Mouse (Mus musculus): Measurements from ENCODE around the gene Fbln1.
A peak's percentile ranks its signal among the peaks of the same experiment; 100 is the strongest.

The Fbln1 gene

GRCm38 (mm10) chr15:85238821-85239745 lies 33.3 kb downstream of the Fbln1 start:
- no peak for DNase-seq (ENCODE audit: low read depth, low spot score)

GRCm38 (mm10) chr15:85240086-85240485 lies 34.3 kb downstream of the Fbln1 start:
- no peak for DNase-seq (ENCODE audit: low read depth, low spot score)

GRCm38 (mm10) chr15:85241856-85242255 lies 36.1 kb downstream of the Fbln1 start:
- no peak for DNase-seq (ENCODE audit: low read depth, low spot score)

- DNase-seq (ENCODE audit: low read depth, low spot score) = no peak
Measured at GRCm38 (mm10) chr15:85244414-85245161, 38.8 kb downstream of the Fbln1 start.

- no peak for DNase-seq (ENCODE audit: low read depth, low spot score)
Measured at GRCm38 (mm10) chr15:85245241-85246010, 39.7 kb downstream of the Fbln1 start.

GRCm38 (mm10) chr15:85246016-85246415 lies 40.3 kb downstream of the Fbln1 start:
- DNase-seq (ENCODE audit: low read depth, low spot score) = no peak

GRCm38 (mm10) chr15:85246936-85247335 lies 41.2 kb downstream of the Fbln1 start:
- no peak for DNase-seq (ENCODE audit: low read depth, low spot score)

- DNase-seq (ENCODE audit: low read depth, low spot score) = no peak
Measured at GRCm38 (mm10) chr15:85248311-85248710, 42.6 kb downstream of the Fbln1 start.

GRCm38 (mm10) chr15:85249252-85249651 lies 43.5 kb downstream of the Fbln1 start:
- DNase-seq (ENCODE audit: low read depth, low spot score) = no peak

GRCm38 (mm10) chr15:85250436-85250835 lies 44.7 kb downstream of the Fbln1 start:
- no peak for DNase-seq (ENCODE audit: low read depth, low spot score)

GRCm38 (mm10) chr15:85252476-85252875 lies 46.7 kb downstream of the Fbln1 start:
- DNase-seq (ENCODE audit: low read depth, low spot score) = no peak

- DNase-seq (ENCODE audit: low read depth, low spot score) = peak; percentile 4
Measured at GRCm38 (mm10) chr15:85257775-85258429, 52.2 kb downstream of the Fbln1 start.

- no peak for DNase-seq (ENCODE audit: low read depth, low spot score)
Measured at GRCm38 (mm10) chr15:85262805-85263204, 57.1 kb downstream of the Fbln1 start.

- DNase-seq (ENCODE audit: low read depth, low spot score) = peak; percentile 31
Measured at GRCm38 (mm10) chr15:85266729-85267434, 61.1 kb downstream of the Fbln1 start.

GRCm38 (mm10) chr15:85267891-85268290 lies 62.1 kb downstream of the Fbln1 start:
- no peak for DNase-seq (ENCODE audit: low read depth, low spot score)

- DNase-seq (ENCODE audit: low read depth, low spot score) = no peak
Measured at GRCm38 (mm10) chr15:85272988-85273387, 67.2 kb downstream of the Fbln1 start.

GRCm38 (mm10) chr15:85277221-85277620 lies 71.5 kb downstream of the Fbln1 start:
- DNase-seq (ENCODE audit: low read depth, low spot score) = no peak

GRCm38 (mm10) chr15:85278986-85279385 lies 73.2 kb downstream of the Fbln1 start:
- no peak for DNase-seq (ENCODE audit: low read depth, low spot score)

- no peak for DNase-seq (ENCODE audit: low read depth, low spot score)
Measured at GRCm38 (mm10) chr15:85282021-85282420, 76.3 kb downstream of the Fbln1 start.

- DNase-seq (ENCODE audit: low read depth, low spot score) = no peak
Measured at GRCm38 (mm10) chr15:85284651-85285050, 78.9 kb downstream of the Fbln1 start.

- no peak for DNase-seq (ENCODE audit: low read depth, low spot score)
Measured at GRCm38 (mm10) chr15:85294632-85295031, 88.9 kb downstream of the Fbln1 start.
